Mouse (Mus musculus): ENCODE results near the gene Pdlim4.

DNA sequence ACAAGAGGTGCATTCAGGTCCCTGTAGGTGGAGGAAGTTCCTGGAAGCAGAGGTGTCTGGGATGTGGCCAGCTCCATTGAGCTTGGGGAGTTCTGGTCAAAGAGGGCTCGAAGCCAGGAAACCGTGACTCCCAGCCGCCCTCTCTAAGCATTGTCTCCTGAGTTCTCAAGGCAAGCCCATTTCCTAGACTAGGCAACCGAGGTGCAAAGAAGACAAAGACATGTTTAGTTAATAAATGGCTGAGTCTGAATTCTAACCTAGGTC, 3.0 kb downstream of the Pdlim4 start:
- TF ChIP-seq CTCF (IDR thresholded peaks at IDR 0.05; ENCODE audit: extremely low read depth, insufficient read depth, insufficient read length, insufficient replicate concordance) (no peak), POLR2A (IDR thresholded peaks at IDR 0.05; ENCODE audit: low read depth, low read length) (no peak)

All from spleen, adult 2 months (tissue).